Mouse (Mus musculus): ENCODE results near the gene Dok1.

DNA sequence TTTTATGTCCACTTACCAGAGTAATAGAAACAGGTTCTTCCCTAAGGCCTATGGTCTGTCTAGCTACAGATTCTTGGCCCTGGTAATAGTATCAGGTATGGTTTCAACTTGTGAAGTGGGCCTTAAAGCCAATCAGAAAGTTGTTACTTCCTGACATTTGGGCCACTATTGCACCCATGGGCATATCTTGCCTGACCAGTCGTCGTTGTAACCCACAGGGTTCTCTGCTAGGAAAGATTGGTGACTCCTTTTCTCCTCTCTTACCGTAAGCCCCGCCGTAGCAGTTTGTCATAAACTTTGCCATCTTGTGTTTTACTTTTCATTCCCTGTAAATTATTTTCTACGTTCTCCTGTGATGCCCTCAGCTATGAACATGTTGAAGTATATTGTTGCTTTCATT is 13.2 kb downstream of the Dok1 start:
- no peak for TF ChIP-seq POLR2A (IDR thresholded peaks at IDR 0.05; ENCODE audit: control insufficient read depth, extremely low read depth, insufficient read depth, low read length, poor library complexity)
- no peak for TF ChIP-seq CTCF (IDR thresholded peaks at IDR 0.05; ENCODE audit: borderline replicate concordance, control insufficient read depth, extremely low read depth, insufficient read depth, low read length, poor library complexity)

Data from thymus, adult 2 months (tissue).